Mouse (Mus musculus): ENCODE measurements at regions not wholly inside any gene's neighbourhood (a gene's known extent, or its start where the extent isn't known, plus 50 kb on each side); places are given as distances from the start of the nearest gene placed in this dataset.

DNA sequence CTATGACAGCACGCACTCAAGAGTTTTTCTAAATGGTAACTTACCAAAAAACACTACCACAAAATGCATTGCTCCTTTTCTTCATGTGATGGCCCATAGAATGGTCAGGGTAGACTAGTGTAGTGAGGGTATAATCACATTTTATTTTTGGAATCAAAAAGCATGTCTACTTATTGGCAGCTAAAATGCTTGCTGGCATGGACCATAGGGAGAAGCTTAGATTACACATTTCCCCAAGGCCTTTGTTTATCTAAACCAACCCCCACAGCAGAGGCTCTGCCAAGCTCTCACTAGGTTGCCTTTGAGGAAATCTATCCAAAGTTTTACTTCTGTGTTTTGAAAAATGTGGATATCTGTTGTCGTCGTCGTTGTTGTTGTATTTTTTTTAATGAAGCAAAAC is 235.3 kb upstream of the Rnaseh2b start:
- Histone ChIP-seq H3K4me1 (replicated peaks; ENCODE audit: control insufficient read depth, insufficient read depth, low read length) (no peaks in the 10 kb centered on the region), H3K36me3 (ENCODE audit: control insufficient read depth, insufficient read depth, low read length) (no peaks in the 10 kb centered on the region), H3K27ac (ENCODE audit: control insufficient read depth, insufficient read depth, low read length) (no peak overlapping the region), H3K27me3 (ENCODE audit: control insufficient read depth, insufficient read depth, low read length) (no peaks in the 10 kb centered on the region), H3K4me3 (ENCODE audit: control insufficient read depth, insufficient read depth, low read length) (no peak overlapping the region)
- WGBS: 91% methylated on average over 4 of the region's 4 CpGs
- no peak for DNase-seq
- TF ChIP-seq POLR2A (IDR thresholded peaks at IDR 0.05; ENCODE audit: control insufficient read depth, extremely low read depth, insufficient read depth, low read length, poor library complexity) (no peak), CTCF (IDR thresholded peaks at IDR 0.05; ENCODE audit: borderline replicate concordance, control insufficient read depth, extremely low read depth, insufficient read depth, low read length, poor library complexity) (no peak)

DNA sequence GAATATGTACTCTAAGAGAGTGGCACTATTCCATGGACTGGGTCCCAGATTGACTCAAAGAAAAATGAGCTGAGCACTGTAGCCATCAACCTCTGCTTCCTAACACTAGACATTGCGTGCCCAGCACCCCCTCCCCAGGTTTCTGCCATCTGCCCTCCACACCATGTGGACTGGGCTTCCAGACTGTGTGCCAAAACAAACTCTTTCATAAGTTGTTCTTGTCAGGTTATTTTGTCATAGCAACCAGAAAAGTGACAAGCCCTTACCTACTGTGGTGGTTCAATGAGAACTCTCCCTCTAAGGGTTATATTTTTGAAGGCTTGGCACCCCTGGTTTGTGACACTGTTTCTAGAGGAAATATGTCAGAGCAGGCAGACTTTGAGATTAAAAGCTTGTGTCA is 234.3 kb upstream of the Rnaseh2b start:
- Histone ChIP-seq H3K4me3 (ENCODE audit: control insufficient read depth, insufficient read depth, low read length) (no peak overlapping the region), H3K4me1 (replicated peaks; ENCODE audit: control insufficient read depth, insufficient read depth, low read length) (no peaks in the 10 kb centered on the region), H3K36me3 (ENCODE audit: control insufficient read depth, insufficient read depth, low read length) (no peaks in the 10 kb centered on the region), H3K27me3 (ENCODE audit: control insufficient read depth, insufficient read depth, low read length) (no peaks in the 10 kb centered on the region), H3K27ac (ENCODE audit: control insufficient read depth, insufficient read depth, low read length) (no peak overlapping the region)
- no peak for DNase-seq
- TF ChIP-seq POLR2A (IDR thresholded peaks at IDR 0.05; ENCODE audit: control insufficient read depth, extremely low read depth, insufficient read depth, low read length, poor library complexity) (no peak), CTCF (IDR thresholded peaks at IDR 0.05; ENCODE audit: borderline replicate concordance, control insufficient read depth, extremely low read depth, insufficient read depth, low read length, poor library complexity) (no peak)
- WGBS: 96% methylated on average over 1 of the region's 1 CpGs

DNA sequence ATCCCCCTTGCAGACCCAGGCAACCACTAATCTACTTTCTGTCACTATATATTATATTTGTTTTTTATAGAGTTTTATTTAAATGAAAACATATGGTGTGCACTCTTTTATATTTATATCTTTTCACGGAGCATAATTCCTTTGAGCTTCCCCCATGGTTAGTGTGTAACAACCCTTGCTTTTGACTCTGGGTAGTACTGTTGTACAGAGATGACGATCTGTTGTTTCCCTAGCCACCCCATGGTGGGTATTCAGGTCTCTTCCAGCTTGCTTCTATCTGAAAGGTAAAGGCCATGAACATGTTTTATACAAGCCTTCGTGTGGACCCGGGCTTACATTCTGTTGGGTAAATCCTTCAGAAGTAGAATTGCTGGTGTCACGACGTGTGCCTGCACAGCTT is 221.2 kb upstream of the Rnaseh2b start:
- no peak for DNase-seq
- Histone ChIP-seq H3K27me3 (ENCODE audit: control insufficient read depth, insufficient read depth, low read length) (no peaks in the 10 kb centered on the region), H3K4me3 (ENCODE audit: control insufficient read depth, insufficient read depth, low read length) (no peak overlapping the region), H3K36me3 (ENCODE audit: control insufficient read depth, insufficient read depth, low read length) (no peaks in the 10 kb centered on the region), H3K27ac (ENCODE audit: control insufficient read depth, insufficient read depth, low read length) (no peak overlapping the region), H3K4me1 (replicated peaks; ENCODE audit: control insufficient read depth, insufficient read depth, low read length) (no peaks in the 10 kb centered on the region)
- 98% methylated on average over 6 of the region's 6 CpGs for WGBS
- TF ChIP-seq POLR2A (IDR thresholded peaks at IDR 0.05; ENCODE audit: control insufficient read depth, extremely low read depth, insufficient read depth, low read length, poor library complexity) (no peak), CTCF (IDR thresholded peaks at IDR 0.05; ENCODE audit: borderline replicate concordance, control insufficient read depth, extremely low read depth, insufficient read depth, low read length, poor library complexity) (no peak)

DNA sequence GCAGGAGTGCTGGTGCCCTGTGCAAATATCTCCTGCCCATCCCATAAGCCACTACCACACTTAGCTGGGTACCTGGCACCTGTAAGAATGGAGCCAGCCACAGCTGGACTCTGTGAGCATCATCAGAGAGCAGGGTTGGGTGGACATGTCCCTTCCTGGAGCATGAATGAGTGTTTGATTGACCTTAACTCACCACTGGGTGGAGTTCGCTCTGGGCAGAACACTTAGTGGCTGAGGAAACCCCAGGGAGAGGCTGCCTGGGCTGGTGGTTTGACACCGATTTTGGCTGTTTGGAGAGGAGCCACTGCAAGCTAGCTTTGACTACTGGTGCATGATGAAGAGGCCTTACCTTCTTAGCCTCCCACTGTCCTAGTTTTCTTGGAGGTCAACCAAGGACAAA is 208.3 kb upstream of the Rnaseh2b start:
- no peak for TF ChIP-seq CTCF (IDR thresholded peaks at IDR 0.05; ENCODE audit: borderline replicate concordance, control insufficient read depth, extremely low read depth, insufficient read depth, low read length, poor library complexity)
- Histone ChIP-seq H3K27ac (ENCODE audit: control insufficient read depth, insufficient read depth, low read length) (no peak overlapping the region), H3K4me3 (ENCODE audit: control insufficient read depth, insufficient read depth, low read length) (no peak overlapping the region), H3K36me3 (ENCODE audit: control insufficient read depth, insufficient read depth, low read length) (no peaks in the 10 kb centered on the region), H3K27me3 (ENCODE audit: control insufficient read depth, insufficient read depth, low read length) (no peaks in the 10 kb centered on the region), H3K4me1 (replicated peaks; ENCODE audit: control insufficient read depth, insufficient read depth, low read length) (no peaks in the 10 kb centered on the region)
- DNase-seq: no peak
- 54% methylated on average over 2 of the region's 2 CpGs for WGBS

DNA sequence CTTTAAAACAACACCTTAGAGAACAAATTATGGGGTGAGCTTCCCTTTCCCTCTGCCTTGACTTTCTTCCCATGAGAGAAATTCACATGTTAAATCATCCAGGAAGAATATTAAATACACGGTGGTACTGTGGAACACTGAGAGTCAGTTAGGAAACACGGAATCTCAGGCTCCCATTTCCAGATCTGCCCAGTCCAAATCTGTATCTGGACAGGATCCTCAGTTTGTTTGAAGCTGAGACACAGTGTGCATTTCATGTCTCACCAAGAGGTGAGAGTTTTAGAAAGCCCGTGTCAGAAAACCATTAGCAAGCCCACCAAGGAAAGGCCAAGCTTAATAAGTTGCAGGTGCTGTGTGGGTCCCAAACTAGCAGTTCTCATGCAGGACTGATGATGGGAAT is 204.2 kb upstream of the Rnaseh2b start:
- no peak for DNase-seq
- 93% methylated on average over 3 of the region's 3 CpGs for WGBS
- no peaks in the 10 kb centered on the region for H3K4me1 ChIP-seq (replicated peaks; ENCODE audit: control insufficient read depth, insufficient read depth, low read length)
- no peaks in the 10 kb centered on the region for H3K27me3 ChIP-seq (ENCODE audit: control insufficient read depth, insufficient read depth, low read length)
- TF ChIP-seq POLR2A (IDR thresholded peaks at IDR 0.05; ENCODE audit: control insufficient read depth, extremely low read depth, insufficient read depth, low read length, poor library complexity) (no peak), CTCF (IDR thresholded peaks at IDR 0.05; ENCODE audit: borderline replicate concordance, control insufficient read depth, extremely low read depth, insufficient read depth, low read length, poor library complexity) (no peak)
- no peak overlapping the region for H3K27ac ChIP-seq (ENCODE audit: control insufficient read depth, insufficient read depth, low read length)
- H3K36me3 ChIP-seq (ENCODE audit: control insufficient read depth, insufficient read depth, low read length): no peaks in the 10 kb centered on the region
- H3K4me3 ChIP-seq (ENCODE audit: control insufficient read depth, insufficient read depth, low read length): no peak overlapping the region

DNA sequence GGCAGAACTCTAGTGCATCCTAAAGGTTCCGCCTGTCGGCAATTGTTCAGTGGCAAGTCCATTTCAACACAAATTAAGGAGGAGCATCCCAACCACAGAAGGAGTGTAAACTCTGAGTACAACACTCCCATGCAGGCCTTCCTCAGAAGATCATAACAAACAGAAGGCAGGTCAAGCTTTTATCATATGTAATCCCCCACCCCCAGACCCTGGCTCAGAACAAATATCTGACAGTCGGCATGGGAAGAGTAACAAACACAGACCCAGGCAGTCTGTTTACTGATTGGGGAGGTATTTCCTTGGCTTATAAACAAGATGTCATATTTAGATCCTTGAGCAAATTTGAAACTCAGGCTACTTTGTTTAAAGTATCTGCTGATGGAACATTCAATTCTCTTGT is 174.9 kb upstream of the Rnaseh2b start:
- DNase-seq: no peak
- Histone ChIP-seq H3K27ac (ENCODE audit: control insufficient read depth, insufficient read depth, low read length) (no peak overlapping the region), H3K36me3 (ENCODE audit: control insufficient read depth, insufficient read depth, low read length) (no peaks in the 10 kb centered on the region), H3K4me1 (replicated peaks; ENCODE audit: control insufficient read depth, insufficient read depth, low read length) (no peaks in the 10 kb centered on the region), H3K4me3 (ENCODE audit: control insufficient read depth, insufficient read depth, low read length) (no peak overlapping the region), H3K27me3 (ENCODE audit: control insufficient read depth, insufficient read depth, low read length) (no peaks in the 10 kb centered on the region)
- 96% methylated on average over 3 of the region's 3 CpGs for WGBS
- TF ChIP-seq POLR2A (IDR thresholded peaks at IDR 0.05; ENCODE audit: control insufficient read depth, extremely low read depth, insufficient read depth, low read length, poor library complexity): no peak
- no peak for TF ChIP-seq CTCF (IDR thresholded peaks at IDR 0.05; ENCODE audit: borderline replicate concordance, control insufficient read depth, extremely low read depth, insufficient read depth, low read length, poor library complexity)

DNA sequence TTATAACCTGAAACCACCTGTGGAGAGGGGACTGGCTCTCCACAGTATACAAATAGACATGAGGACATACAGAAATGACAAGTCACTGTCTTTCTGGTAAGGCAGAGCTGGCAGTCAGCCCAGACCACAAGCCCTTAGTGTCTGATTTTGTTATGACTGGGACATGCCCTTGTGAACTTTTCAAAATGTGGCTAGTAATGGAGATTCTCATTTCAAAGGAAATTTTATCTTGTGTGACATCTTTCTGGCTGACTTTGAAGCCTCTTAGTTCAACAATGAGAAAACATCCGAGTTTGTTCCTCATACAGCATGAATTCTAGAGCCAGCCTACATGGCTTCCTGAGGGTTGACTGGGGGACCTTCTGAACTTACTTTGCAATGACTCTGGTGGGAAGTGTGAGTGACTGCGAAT is 173.8 kb upstream of the Rnaseh2b start:
- TF ChIP-seq CTCF (IDR thresholded peaks at IDR 0.05; ENCODE audit: borderline replicate concordance, control insufficient read depth, extremely low read depth, insufficient read depth, low read length, poor library complexity) (no peak), POLR2A (IDR thresholded peaks at IDR 0.05; ENCODE audit: control insufficient read depth, extremely low read depth, insufficient read depth, low read length, poor library complexity) (no peak)
- Histone ChIP-seq H3K4me3 (ENCODE audit: control insufficient read depth, insufficient read depth, low read length) (no peak overlapping the region), H3K27me3 (ENCODE audit: control insufficient read depth, insufficient read depth, low read length) (no peaks in the 10 kb centered on the region), H3K36me3 (ENCODE audit: control insufficient read depth, insufficient read depth, low read length) (no peaks in the 10 kb centered on the region), H3K27ac (ENCODE audit: control insufficient read depth, insufficient read depth, low read length) (no peak overlapping the region), H3K4me1 (replicated peaks; ENCODE audit: control insufficient read depth, insufficient read depth, low read length) (no peaks in the 10 kb centered on the region)
- 0% methylated on average over 2 of the region's 2 CpGs for WGBS
- no peak for DNase-seq

Measured in thymus, adult 2 months (tissue).